Mouse (Mus musculus) MEL-GATA-1-ER (cell line): ENCODE results near the gene Galt.
A peak's percentile ranks its signal among the peaks of the same experiment; 100 is the strongest.
"Not testable (repeated sequence)": the region's sequence is repeated elsewhere in the genome, so short reads cannot be mapped to it uniquely, and the experiment has no call there.

Source experiments
- DNase-seq: peaks from one replicate; pipeline ENCODE4 v3.0.0-alpha.2; 2012; ENCODE audit warnings: low read depth; ENCODE audit errors: extremely low read depth

Galt gene

DNA sequence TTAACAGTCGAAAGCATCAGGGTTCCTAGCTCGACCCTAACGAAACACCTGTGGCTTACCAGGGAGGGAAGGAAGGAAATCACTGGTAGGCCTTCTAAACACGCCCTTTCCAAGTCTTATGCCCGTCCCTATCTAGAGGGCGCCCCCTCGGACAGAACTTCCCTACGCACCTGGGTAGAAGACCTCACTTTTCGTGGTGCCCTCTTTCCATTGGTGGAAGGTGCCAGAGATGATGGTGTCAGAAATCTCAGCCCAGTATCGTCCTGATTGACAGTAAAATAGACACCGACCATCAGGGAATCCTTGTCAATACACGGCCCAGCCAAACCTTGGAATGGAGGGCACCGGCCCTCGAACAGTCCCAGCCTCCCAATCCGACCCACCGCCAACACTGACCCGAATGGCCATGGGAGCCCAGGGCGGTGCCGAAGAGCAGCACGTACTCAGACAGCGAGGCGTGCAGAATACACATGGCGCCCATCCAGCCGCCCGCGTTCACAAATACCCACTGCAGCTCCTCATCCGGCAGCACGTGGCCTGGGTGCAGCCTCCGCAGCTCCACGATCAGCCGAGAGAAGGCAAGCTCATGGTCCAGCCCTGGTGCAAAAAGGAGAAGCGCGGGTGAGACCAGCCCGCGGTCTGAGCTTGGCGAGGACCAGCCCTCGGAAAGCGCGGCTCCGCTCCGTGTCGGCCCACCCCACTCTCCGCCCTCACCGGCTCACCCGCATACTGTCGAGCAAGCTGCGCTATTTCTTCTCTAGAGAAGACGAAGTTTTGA is 14.5 kb upstream of the Galt start:
- DNase-seq: no peak

DNA sequence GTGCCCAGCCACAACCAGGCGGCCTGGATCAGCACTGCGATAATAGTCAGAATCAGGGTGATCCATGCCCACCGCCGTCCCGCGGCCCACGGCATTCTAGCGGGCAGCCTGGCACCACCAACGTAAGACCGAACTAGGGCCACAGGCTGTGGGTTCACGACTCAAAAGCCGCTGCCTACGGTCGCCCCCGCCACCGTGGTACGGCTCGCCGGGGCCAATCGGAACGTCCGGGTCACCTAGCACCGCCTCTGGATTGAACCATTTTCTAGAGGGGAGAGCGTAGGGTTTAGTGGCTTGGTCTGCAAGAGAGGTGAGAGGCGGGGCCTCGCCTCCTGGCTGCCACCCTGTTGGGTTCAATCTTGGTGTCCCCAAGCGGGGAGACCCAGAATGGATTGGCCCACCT is 13.9 kb upstream of the Galt start:
- peak; percentile 97 for DNase-seq

- no peak for DNase-seq
Measured at GRCm38 (mm10) chr4:41744131-41744530, 10.9 kb upstream of the Galt start.

DNA sequence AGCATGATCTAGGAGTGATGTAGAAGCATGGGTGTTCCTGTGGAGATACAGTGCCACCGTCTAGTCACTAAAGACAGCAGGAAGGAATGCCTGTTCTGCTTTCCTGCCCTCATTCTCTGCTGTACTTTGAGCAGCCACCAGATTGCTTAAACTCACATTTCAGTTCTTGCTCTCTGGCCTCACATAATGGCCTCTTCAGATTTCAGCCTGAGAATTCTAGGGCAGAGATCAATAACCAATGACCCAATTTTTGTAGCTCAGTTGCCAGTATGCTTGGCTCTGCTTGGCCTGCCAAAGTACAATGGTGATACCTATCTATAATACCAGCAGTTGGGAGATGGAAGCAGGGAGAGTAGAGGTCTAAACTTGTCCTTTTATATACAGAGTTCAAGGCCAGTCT is 10.0 kb upstream of the Galt start:
- DNase-seq: no peak

DNA sequence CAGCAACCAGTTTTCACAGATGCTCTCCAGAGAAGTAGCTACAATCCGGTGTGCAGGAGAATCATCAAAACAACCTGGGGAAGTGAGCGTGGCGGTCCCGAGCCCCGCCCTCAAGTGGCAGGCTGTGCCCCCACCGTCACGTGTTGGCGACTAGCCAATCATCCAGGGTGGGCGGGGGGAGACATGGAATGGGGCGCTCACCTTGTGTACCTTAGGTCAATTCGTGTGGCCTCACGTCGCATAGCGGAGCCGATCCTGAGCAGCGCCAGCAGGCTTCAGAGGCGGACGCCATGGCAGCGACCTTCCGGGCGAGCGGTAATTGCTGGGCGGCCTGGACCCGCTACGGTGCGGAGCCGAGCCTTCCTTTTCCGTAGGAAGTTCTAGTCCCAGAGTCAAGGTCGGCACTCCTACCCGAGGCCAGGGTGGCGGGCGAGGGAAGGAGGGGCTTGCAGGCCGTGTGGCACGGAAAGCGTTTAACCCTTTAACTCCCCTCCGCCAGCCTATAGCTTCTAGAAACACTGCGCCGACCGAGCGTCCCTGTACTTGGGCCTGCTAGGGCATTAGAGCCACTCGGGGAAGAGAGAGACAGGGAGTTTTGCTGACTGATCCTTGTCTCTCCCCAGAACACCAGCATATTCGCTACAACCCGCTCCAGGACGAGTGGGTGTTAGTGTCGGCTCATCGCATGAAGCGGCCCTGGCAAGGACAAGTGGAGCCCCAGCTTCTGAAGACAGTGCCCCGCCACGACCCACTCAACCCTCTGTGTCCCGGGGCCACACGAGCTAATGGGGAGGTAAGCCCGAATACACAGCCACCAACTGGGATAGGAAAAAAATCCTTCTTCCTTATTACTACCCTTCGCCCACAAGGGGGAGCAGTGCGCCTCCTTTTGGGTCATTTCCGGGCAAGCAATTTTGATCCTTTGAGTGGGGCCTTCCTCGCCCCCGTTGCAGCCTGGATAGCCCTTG is 594 bp downstream of the Galt start, which contains the start of gene Sigmar1:
Sigmar1 (minus strand) TSS at position 820 of the 968 bp plus-strand sequence.
- DNase-seq: peak; percentile 64

DNA sequence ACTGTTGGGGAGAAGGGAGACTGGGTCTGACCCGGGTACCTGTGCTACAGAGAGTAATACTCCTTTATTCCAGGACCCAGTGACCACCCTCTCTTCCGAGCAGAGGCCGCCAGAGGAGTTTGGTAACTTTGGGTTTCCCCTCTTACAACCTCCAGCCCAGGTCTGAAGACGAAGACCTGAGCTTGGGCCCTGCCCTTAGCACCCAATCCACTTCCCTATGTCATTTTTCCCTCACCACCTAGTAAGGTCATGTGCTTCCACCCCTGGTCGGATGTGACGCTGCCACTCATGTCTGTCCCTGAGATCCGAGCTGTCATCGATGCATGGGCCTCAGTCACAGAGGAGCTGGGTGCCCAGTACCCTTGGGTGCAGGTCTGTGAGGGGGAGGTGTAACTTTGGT is 1.4 kb downstream of the Galt start:
- DNase-seq: no peak

DNA sequence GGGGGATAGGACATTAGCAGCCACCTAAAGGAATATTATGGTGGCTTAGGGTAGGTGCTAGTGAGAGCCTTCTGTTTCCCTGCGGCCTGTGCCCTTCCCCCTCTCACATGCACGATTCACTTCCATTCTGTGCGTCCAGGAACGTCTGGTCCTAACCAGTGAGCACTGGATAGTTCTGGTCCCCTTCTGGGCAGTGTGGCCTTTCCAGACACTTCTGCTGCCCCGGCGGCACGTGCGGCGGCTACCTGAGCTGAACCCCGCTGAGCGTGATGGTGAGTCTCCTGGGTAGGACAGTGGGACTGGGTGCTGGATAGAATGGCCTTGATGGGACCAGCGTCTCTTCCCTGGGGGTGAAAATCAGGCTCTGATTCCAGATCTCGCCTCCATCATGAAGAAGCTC is 2.3 kb downstream of the Galt start:
- no peak for DNase-seq

- DNase-seq: no peak
Measured at GRCm38 (mm10) chr4:41758021-41758420, 3.0 kb downstream of the Galt start.

DNA sequence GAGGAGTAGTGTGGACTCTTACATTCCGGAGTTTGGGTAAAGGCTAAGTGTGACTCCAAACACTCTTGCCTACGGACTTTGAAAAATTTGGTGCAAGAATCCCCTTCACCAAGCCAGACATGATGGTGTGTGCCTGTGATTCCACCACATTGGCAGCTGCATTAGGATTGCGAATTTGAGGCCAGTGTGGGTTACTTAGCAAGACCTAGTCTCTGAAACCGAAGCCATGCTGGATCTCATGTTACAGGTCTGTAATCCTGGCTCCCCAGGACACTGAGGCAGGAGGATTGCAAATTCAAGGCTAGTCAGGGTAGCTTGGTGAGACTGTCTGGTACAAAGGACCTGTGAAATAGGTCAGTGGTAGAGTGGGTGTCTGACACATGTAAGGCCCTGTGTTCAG is 3.7 kb downstream of the Galt start:
- no peak for DNase-seq

DNA sequence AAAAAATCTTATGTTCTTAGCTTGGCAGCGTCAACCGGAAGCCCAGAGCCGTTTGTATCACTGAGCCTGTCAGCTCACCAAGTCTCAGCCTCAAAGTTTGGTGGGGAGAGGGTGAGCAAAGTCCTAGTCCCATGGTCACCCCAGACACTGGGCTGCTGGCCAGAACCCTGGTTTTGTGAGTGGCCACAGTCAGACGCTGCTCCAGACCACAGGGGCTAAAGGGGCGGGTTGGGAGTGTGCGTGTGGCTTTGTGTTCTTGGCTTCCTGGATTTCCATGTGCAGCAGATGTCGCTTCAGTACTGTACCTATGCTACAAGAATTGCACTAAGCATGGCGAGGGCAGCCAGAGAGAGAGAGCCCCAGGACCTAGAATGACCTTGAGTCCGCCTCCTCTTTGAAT is 4.2 kb downstream of the Galt start:
- no peak for DNase-seq

GRCm38 (mm10) chr4:41759656-41760287 is 4.7 kb downstream of the Galt start:
- no peak for DNase-seq

GRCm38 (mm10) chr4:41760288-41760721 is 5.3 kb downstream of the Galt start:
- DNase-seq: peak; percentile 64

DNA sequence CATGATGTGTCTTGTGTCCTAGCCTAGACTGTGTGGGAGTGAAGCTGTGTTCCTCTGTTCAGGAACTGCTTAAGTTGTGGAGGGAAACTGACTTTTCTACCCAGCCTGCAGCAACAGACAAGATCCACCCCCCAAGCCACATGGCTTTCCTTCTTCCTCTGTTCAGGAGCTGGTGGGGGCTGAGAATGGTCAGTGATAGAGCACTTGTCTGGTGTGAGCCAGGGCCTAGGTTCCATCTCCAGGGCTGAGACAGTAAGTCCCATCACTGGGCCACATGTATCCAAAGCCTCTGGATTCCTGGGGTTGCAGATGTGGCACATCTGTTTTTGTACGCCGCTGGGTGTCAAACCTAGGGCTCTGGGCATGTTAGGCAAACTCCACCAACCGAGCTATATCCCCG is 5.9 kb downstream of the Galt start:
- DNase-seq: no peak

DNA sequence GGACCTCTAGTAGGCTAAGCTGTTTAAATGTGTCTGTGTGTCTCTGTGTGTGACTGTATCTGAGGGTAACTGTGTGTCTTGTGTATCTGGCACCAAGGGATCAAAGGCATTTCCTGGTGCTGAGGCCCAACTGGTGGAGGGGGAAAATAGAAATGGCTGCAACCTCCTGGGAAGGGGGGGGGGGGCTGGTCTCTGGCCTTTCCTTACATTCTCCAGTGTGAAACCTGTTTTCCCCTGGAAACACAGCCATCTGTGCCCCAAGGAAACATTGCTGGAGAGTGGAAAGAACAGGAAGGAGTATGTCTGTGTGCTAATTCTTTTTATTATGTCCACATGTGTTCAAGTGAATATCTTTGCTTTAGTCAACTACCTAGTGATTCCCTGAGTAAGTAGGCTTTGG is 6.7 kb downstream of the Galt start:
- DNase-seq: no peak

GRCm38 (mm10) chr4:41762099-41762687 is 7.2 kb downstream of the Galt start:
- DNase-seq: no peak

- not testable (repeated sequence) for DNase-seq
Measured at GRCm38 (mm10) chr4:41762688-41763114, 7.7 kb downstream of the Galt start.

GRCm38 (mm10) chr4:41763176-41763575 is 8.1 kb downstream of the Galt start:
- not testable (repeated sequence) for DNase-seq

DNA sequence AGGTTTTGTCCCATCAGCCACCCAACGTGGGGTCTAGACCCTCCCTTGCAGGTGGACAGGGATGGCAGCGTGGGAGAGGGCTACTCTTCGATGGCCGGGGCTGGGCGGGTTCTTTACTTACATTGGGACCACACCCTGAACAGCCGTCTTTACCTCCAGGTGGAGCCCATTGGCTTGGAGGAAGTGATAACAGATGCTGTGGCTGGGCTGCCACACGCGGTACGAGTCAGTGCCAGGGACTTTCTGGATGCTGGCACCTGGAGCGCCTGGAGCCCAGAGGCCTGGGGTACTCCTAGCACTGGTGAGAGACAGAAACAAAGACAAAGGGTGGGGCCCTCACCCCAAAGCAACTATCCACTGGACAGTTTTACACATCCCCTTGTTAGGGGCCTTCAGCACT is 12.3 kb downstream of the Galt start:
- DNase-seq: not testable (repeated sequence)

DNA sequence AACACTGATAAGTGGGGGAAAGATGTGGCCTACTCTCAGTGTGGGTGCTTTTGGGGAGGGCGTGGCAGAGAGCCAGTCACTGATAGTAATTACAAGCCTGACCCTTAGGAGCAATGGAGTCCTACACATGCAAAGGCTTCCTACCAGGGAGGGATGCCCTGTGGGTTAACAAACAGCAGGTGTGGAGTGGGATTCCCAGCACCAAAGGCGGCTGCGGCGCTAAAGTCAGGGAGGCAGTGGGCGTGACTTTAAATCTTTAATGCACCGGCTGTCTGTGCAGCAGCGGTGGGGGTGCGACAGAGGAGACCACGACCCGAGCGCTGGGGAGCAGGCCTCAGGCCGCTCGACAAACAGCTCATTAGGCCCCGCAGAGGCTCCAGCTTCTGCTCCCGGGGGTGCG is 17.9 kb downstream of the Galt start:
- DNase-seq: not testable (repeated sequence)

DNA sequence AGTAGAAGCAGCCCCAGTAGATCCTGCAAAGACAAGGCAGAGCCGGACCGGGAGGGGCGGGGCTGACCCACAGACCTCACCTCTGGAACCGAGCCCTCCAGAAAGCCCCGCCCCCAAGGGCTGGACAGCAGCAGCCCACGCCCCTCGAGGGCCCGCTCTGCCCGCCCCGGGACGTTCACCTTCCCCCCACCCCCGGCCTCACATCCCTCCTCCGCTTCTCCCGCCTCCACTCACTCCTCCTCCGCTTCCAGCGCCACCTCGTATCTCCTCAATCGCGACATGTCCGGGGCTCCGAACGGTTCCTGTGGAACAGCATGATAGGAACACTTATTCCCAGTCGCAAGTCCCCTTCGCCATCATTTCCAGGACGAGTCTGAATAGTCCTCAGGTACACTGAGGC is 18.5 kb downstream of the Galt start:
- peak; percentile 44 for DNase-seq

DNA sequence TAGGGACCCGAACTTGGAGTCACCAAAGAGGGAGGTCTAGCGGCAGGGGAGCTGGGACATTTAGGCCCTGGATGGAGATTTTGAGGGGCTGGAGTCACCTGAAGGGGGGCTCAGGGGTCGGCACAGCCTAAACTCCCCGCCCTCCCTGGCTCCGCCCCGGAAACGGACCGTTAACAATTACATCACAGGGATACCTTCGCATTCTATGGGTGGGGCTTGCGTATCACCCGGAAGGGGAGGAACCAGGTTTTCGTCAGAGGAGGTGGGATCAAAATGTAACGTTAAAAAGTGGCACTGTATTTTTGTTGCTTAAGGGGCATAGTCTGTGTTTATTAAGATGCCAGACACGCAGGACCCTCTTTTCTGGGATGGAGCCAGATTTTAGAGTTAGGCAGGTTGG is 19.0 kb downstream of the Galt start, which contains the start of gene Ccl27a:
Ccl27a (minus strand) TSS at position 246 of the 400 bp plus-strand sequence.
- DNase-seq: peak; percentile 66
